ENCODE assay signal across 11 mouse cellular contexts in genomic region chr2:153499154-153499553, GRCm38 (mm10). TPM values are rescaled to one million over a fixed set of nuclear protein-coding genes. Genes with fewer than 3 reads are reported as not detected.
DNase-seq lines count a peak whose midpoint lies in the region; ATAC-seq and TF ChIP-seq lines count a peak whose summit lies in the region.
"Had no signal": no experiment of that assay in that cellular context is flagged by ENCODE, and none has a peak within 500 bp of the region (broad histone marks: within the 10 kb centered on the region; RNA-seq: fewer than 3 reads in every experiment).

No protein-coding gene starts in this region.

- no peak overlapping the region for H3K4me3 ChIP-seq in heart, adult 2 months
- H3K4me3 ChIP-seq in forebrain, embryonic 15.5 days = no peak overlapping the region
- H3K4me3 ChIP-seq: heart, embryonic 13.5 days had no signal

- no peak overlapping the region for H3K9ac ChIP-seq in heart, adult 2 months (ENCODE audit: low read depth, low read length)
- no peak overlapping the region for H3K9ac ChIP-seq in forebrain, embryonic 15.5 days (replicated peaks)
- H3K9ac ChIP-seq: heart, embryonic 13.5 days had no signal

- no peaks in the 10 kb centered on the region for H3K9me3 ChIP-seq in forebrain, embryonic 15.5 days

- H3K36me3 ChIP-seq in heart, adult 2 months (ENCODE audit: control insufficient read depth, insufficient read depth, low read length) = no peaks in the 10 kb centered on the region
- no peaks in the 10 kb centered on the region for H3K36me3 ChIP-seq in forebrain, embryonic 15.5 days
- H3K36me3 ChIP-seq: heart, embryonic 13.5 days had no signal

- ATAC-seq in forebrain, embryonic 15.5 days (replicated peaks) = no peak

- 74% methylated on average over 4 of the region's 4 CpGs for WGBS in heart, adult 2 months
- WGBS in forebrain, embryonic 15.5 days = 61% methylated on average over 4 of the region's 4 CpGs

- intact Hi-C loops in heart, adult 2 months (cut with DNase I) = no loop called here

- no peak overlapping the region for H3K27ac ChIP-seq in heart, adult 2 months
- no peak overlapping the region for H3K27ac ChIP-seq in forebrain, embryonic 15.5 days (replicated peaks)
- H3K27ac ChIP-seq: heart, embryonic 13.5 days had no signal

- no peaks in the 10 kb centered on the region for H3K27me3 ChIP-seq in heart, adult 2 months (ENCODE audit: control insufficient read depth, insufficient read depth, low read length)
- H3K27me3 ChIP-seq in forebrain, embryonic 15.5 days = no peaks in the 10 kb centered on the region
- H3K27me3 ChIP-seq: heart, embryonic 13.5 days had no signal

- no peak for TF ChIP-seq POLR2A in heart, adult 2 months (IDR thresholded peaks at IDR 0.05; ENCODE audit: insufficient read depth, low read depth, low read length)

- DNase-seq in heart, adult 2 months = no peak
- DNase-seq in heart, adult 9 months (ENCODE audit: low spot score in 2 of 2) = no peak
- peak; percentile 51 for DNase-seq in urinary bladder, postnatal 14 days (ENCODE audit: low spot score)
- no peak for DNase-seq in urinary bladder, postnatal 36 days (ENCODE audit: low spot score in 2 of 2)
- peak; percentile 71 for DNase-seq in liver
- no peak for DNase-seq in testis, postnatal 14 days (ENCODE audit: low spot score)

- H3K4me2 ChIP-seq in forebrain, embryonic 15.5 days (replicated peaks) = no peak overlapping the region
- H3K4me2 ChIP-seq: heart, embryonic 13.5 days had no signal

- H3K4me1 ChIP-seq in heart, adult 2 months (ENCODE audit: control insufficient read depth, insufficient read depth, low read length) = no peaks in the 10 kb centered on the region
- H3K4me1 ChIP-seq in forebrain, embryonic 15.5 days = peaks cover 33% of the 10 kb centered on the region

- TF ChIP-seq EP300 in heart, adult 2 months (IDR thresholded peaks at IDR 0.05; ENCODE audit: insufficient read depth, low read depth, low read length) = no peak

- TF ChIP-seq CTCF in heart, adult 2 months (IDR thresholded peaks at IDR 0.05) = peak; percentile 47

- no peaks in the 10 kb centered on the region for H3K79me2 ChIP-seq in heart, adult 2 months (replicated peaks; ENCODE audit: control insufficient read depth, insufficient read depth, low read length)

RNA-seq across cellular contexts. Expression of gene 4930404H24Rik, which starts 6.6 kb away (rescaled TPM):
- not detected for total RNA-seq in heart, adult 2 months (2021)
- not detected in 2 replicates for polyA plus RNA-seq in heart, adult 2 months (2012; rRNA removed)
- polyA plus RNA-seq in forebrain, embryonic 15.5 days (2015; fragmentation: Nextera tagmentation; extraction: Ambion mirVana) = not detected in 2 replicates
- polyA plus RNA-seq: embryonic facial prominence, embryonic 14.5 days; heart, embryonic 13.5 days; lung, embryonic 16.5 days; neural tube, embryonic 11.5 days had no signal

RNA-seq across cellular contexts. Expression of gene Nol4l, which starts 30.6 kb away (rescaled TPM):
- total RNA-seq in heart, adult 2 months (2021) = 1 to 10 TPM; 3.5 to 4.4 TPM
- polyA plus RNA-seq in heart, adult 2 months (2012; rRNA removed) = 3.9 and 4.0 TPM in 2 replicates
- 44.1 and 44.8 TPM in 2 replicates for polyA plus RNA-seq in forebrain, embryonic 15.5 days (2015; fragmentation: Nextera tagmentation; extraction: Ambion mirVana)

Comparison
In these comparisons a context has a peak if more than half of its experiments do, and no peak if none do; other contexts are left out.
1. DNase-seq: peak in urinary bladder, postnatal 14 days (single experiment) and liver (single experiment); none in heart, adult 2 months (0 of 2), heart, adult 9 months (0 of 2), urinary bladder, postnatal 36 days (0 of 2) and testis, postnatal 14 days (single experiment).